Mouse (Mus musculus) intestine, embryonic 16.5 days (tissue): ENCODE measurements around the gene Cdc42bpa. TPM values are rescaled to one million over a fixed set of nuclear protein-coding genes. Genes with fewer than 3 reads are reported as not detected.

Source experiments
- ATAC-seq: fragments of 200-750 bp; cut with Nextera tagmentation; 2 replicates; pipeline ENCODE4 v1.8.0; 2017; ENCODE audit warnings: moderate TSS enrichment, moderate library complexity
- H3K27ac ChIP-seq: fragments of 300-500 bp; sonication (generic); 2 replicates; pipeline ENCODE4 v1.5.1; 2014; ENCODE audit warnings: mild to moderate bottlenecking, low read length
- H3K27me3 ChIP-seq: fragments of 300-500 bp; sonication (generic); replicated peaks from 2 replicates; pipeline ENCODE4 v1.6.1; 2014; ENCODE audit warnings: low read length, control low read depth, mixed read lengths; ENCODE audit not compliant: control insufficient read depth, insufficient read depth
- H3K36me3 ChIP-seq: fragments of 300-500 bp; sonication (generic); 2 replicates; pipeline ENCODE4 v1.6.1; 2014; ENCODE audit warnings: low read length, control low read depth; ENCODE audit not compliant: control insufficient read depth, insufficient read depth
- H3K4me1 ChIP-seq: fragments of 300-500 bp; sonication (generic); 2 replicates; pipeline ENCODE4 v1.6.1; 2014; ENCODE audit warnings: low read length, control low read depth, mixed read lengths; ENCODE audit not compliant: control insufficient read depth, insufficient read depth
- H3K4me2 ChIP-seq: fragments of 300-500 bp; sonication (generic); 2 replicates; pipeline ENCODE4 v1.6.1; 2014; ENCODE audit warnings: low read depth, low read length, control low read depth
- H3K4me3 ChIP-seq: fragments of 300-500 bp; sonication (generic); 2 replicates; pipeline ENCODE4 v1.5.1; 2014; ENCODE audit warnings: mild to moderate bottlenecking, low read length
- H3K9ac ChIP-seq: fragments of 300-500 bp; sonication (generic); 2 replicates; pipeline ENCODE4 v1.6.1; 2014; ENCODE audit warnings: low read depth, low read length
- H3K9me3 ChIP-seq: fragments of 300-500 bp; sonication (generic); 2 replicates; pipeline ENCODE4 v1.6.1; 2016; ENCODE audit warnings: low read length, control low read depth; ENCODE audit not compliant: control insufficient read depth
- WGBS: fragments of 180-500 bp; shearing (Covaris S2); extraction: QIAGEN DNeasy Blood & Tissue Kit; methylation state at CpG from one replicate; pipeline ENCODE4 v1.1.7; 2014; 5-methylcytosine and 5-hydroxymethylcytosine counted together
- polyA plus RNA-seq: library from polyadenylated mRNA; unstranded; fragments of >200 nt; fragmentation: Nextera tagmentation; extraction: Ambion mirVana; gene quantifications from 2 replicates; pipeline ENCODE4 v1.2.1, GENCODE M21; 2015

The Cdc42bpa gene
- polyA plus RNA-seq, 1 experiment from 2014 or later: 8.2 TPM

- H3K27me3 ChIP-seq: no peaks in the 10 kb centered on the region
- H3K27ac ChIP-seq: no peak overlapping the region
- 20% methylated on average over 4 of the region's 4 CpGs for WGBS
- H3K4me2 ChIP-seq: no peak overlapping the region
- ATAC-seq: peak; percentile 89
- H3K4me1 ChIP-seq: 0 out of 2 replicates have a peak, but pooled peaks cover 3% of the 10 kb centered on the region
- H3K4me3 ChIP-seq: no peak overlapping the region
- no peak overlapping the region for H3K9ac ChIP-seq
- H3K36me3 ChIP-seq: no peaks in the 10 kb centered on the region
- H3K9me3 ChIP-seq: no peaks in the 10 kb centered on the region
Measured at GRCm38 (mm10) chr1:180215044-180215443, 254.8 kb downstream of the Cdc42bpa start.

Other genes with a start within 250 kb of the Cdc42bpa start
- gene Kif28, start 215.2 kb upstream of the Cdc42bpa start, polyA plus RNA-seq: not detected in 2 replicates
- gene Gm10518, start 157.1 kb upstream of the Cdc42bpa start, polyA plus RNA-seq: not detected in 2 replicates
- 12.3 and 12.9 TPM in 2 replicates for gene Ahctf1, start 156.8 kb upstream of the Cdc42bpa start, polyA plus RNA-seq
- gene Coq8a, start 239.1 kb downstream of the Cdc42bpa start, polyA plus RNA-seq: 24.8 and 30.4 TPM in 2 replicates